Mouse (Mus musculus) T-helper 1 cell (primary cell): ENCODE results near the gene E130308A19Rik.

Experiments used
- in situ Hi-C: fragments of 300-600 bp; cut with MboI, MseI; formaldehyde crosslinking; loops from one replicate; pipeline ENCODE4 v1.15.1; 2025; ENCODE audit warnings: high pct_unique_total_duplicates

Gene E130308A19Rik

DNA sequence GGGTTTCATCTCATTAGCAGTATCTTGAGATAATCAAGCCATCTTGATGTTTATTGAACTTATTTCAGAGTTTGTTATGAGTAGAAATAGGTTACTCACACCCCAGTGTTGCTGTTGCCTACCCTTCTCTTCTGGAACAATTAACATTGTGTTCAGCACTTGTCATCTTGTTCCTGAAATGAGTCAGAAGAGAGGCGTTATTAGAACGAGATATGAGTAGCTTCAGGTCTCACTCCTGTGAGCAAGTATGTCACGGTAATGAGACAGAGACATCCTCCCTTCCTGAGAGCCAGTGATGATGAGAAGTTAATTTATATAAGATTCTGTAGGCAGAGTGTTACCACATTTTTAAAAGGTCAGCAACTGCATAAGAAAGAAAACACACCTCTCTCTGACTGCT, 56.5 kb downstream of the E130308A19Rik start:
- in situ Hi-C loops = no loop called here

DNA sequence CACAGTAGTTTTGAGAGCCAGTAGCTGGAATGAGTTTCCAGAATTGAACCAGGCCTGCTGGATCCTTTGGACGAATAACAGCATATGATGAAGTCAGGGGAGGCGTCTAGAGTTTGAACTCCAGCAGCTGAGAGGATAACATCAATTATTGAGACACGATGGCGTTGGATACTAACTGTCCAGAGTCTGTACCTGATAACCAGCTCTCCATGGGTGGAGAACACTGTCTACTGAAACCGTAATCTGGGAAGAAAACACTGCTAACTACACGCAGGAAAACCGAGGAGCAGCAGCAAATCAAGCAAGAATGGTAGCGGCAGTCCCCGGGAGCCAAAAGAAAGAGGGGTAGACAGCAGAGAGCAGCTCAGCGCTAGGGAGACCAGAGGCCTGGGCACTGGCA, 56.9 kb downstream of the E130308A19Rik start:
- in situ Hi-C loops = no loop called here

DNA sequence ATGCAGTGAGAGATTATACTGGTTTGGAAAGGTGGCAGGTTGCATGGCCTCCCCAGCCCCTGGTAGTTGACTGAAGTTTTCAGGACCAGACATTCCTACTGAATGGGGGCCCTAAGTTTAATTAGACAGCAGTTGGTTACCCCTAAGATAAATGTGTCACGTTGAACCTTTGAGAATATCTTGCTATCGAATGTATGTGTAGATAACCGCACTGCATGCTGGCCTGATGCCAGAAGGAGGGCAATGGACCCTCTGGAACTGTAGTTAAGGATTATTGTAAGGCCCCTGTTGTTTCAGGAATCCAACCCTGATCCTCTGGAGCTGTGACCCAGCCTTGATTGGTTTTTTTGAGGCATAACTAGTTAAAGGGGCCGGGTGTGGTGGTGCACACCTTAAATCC, 58.3 kb downstream of the E130308A19Rik start:
- in situ Hi-C loops = no loop called here

DNA sequence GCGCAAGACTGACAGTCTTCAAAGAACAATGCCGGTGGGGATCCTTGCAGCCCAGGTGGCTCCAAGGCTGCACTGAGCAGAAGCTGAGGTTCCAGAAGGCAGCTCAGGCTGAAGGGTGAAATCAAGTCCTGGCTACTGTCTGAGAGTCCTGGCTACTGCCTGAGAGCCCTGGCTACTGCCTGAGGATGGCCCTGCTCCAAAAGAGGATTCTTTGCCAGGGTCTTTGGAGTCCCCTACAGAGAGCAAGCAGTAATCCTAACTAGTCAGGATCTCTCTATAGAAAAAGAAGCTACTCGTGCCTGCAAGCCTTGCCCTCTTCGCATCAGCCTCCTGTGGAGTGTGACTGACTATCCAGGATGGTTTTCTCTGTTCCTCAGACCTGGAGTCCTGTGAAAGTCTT, 60.7 kb downstream of the E130308A19Rik start:
- in situ Hi-C loops = loop anchor here (5.0 kb wide), 1 partner anchor 49 kb away; no protein-coding TSS in a partner anchor

DNA sequence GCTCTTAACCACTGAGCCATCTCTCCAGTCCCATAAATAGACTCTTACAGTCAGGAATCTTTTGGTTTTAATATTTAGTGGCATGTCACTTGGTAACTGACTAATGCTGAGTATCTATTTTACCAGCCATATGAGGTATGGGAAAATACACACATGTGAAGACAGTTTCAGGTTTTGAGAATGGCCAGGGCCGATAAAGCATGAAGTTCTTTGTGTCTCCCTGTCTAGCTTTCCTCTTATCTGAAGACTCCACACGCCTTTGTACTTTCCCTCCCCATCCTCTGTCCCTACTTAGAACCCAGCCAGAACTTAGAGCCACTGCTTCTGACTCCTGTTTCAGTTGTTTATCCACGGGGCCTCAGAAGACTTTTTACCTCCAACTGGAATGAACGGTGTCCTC, 63.0 kb downstream of the E130308A19Rik start:
- in situ Hi-C loops = loop anchor here (5.0 kb wide), 1 partner anchor 52 kb away; no protein-coding TSS in a partner anchor

DNA sequence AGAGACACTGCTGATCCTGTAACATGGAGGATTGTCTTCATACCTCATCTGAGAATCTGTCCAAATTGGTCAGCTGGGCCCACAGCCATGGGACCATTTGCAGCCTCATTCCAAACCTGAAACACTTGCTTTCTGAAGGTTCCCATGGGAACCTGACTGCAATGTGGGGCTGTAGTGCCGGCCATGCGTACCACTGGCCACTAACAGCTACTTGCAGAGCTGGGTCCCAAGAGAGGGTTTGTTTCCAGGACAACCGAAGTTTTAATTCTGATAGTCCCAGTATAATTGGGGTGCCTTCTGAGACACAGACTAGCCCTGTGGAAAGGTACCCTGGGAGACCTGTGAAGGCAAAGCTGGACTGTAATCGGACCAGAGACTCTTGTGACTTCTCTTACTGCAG, 64.1 kb downstream of the E130308A19Rik start:
- in situ Hi-C loops = no loop called here

DNA sequence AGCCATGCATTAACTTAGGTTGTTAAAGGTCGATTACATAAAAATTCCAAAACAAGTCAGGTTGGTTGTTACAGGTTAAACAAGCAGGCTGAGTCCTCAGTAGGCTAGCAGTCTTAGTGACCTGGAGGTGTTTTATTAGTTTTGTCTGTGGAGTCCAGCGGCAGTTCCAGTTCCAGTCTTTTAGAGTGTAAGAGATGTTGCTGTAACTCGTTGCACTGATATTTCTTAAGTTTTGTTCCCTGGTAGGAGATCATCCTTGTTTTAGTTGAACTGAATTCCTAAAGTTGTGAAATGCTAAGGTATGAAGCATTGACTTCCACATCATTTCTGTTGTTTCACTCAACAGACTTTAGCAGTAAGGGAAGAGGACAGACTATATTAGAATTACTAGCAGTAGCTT, 70.8 kb downstream of the E130308A19Rik start:
- in situ Hi-C loops = no loop called here

DNA sequence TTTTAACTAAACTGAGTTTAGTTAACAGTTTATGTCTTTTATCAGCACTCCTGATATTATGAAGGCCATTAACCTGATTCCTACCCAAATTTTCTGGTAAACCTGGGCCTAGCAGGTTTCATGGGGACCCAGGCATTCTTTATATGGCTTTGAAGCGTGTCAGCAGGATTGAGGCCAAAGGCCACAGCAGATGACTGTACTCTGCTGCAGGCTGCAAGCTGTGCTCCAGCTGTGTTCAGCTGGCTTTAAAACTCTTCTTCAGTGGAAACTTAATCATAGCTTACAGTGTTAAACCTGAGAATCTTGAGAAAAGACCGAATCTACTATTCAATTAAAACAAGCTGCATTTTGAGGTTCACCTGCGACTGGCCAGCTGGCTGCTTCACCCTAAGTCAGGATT, 71.9 kb downstream of the E130308A19Rik start:
- in situ Hi-C loops = no loop called here

DNA sequence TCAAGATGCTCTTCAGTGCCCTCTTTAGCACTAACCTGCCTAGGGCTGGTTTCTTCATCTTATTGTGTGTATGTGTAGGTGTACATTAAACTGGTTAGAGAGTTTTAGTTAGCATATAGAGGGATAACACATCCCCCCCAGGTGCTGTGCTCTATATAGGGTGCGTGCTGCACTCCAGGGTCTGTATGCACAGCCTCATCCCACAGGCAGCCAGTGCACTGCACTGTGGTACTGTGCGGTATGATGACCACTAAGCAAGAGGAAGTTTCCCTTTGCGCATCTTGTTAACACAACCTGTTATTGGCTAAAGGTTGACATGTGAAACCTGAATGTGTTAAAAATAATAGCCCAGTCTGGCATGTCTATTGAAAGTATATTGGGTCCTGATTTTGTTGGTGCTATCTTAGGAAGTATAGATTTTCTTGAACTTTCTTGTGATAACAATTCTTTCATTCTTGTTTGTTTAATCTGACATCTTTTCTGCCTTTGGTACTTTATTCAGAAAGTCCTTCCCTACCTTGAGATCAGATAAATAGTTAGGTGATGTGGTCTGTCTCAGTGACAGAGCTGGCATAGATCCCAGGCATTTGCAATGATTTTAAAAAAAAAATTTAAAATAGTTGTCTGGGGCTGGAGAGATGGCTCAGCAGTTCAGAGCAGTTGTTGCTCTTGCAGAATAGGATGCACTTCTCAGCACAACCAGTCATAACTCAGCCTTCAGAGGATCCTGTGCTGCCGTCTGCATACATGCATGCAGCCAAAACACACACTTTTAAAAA, 73.2 kb downstream of the E130308A19Rik start:
- in situ Hi-C loops = no loop called here

DNA sequence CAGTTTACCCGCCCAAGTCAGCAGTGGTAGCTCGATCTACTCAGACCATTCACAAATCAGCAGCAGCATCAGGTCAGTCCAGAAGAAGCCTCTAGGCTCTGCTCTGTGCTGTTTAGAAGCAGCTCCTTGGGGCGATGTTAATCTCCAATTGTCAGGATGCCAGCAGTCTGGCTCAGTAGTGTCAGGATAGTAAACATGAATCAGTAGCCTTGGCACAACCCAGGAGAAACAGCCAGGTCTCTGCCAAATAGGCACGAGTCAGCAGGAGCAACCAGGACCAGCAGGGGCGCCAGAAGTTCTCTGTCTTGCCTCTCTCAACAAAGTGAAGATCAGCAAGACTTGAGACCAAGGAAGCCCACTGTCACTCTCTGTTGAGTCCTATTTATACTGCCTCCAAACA, 83.3 kb downstream of the E130308A19Rik start:
- in situ Hi-C loops = loop anchor here (5.0 kb wide), 1 partner anchor 53 kb away; no protein-coding TSS in a partner anchor

DNA sequence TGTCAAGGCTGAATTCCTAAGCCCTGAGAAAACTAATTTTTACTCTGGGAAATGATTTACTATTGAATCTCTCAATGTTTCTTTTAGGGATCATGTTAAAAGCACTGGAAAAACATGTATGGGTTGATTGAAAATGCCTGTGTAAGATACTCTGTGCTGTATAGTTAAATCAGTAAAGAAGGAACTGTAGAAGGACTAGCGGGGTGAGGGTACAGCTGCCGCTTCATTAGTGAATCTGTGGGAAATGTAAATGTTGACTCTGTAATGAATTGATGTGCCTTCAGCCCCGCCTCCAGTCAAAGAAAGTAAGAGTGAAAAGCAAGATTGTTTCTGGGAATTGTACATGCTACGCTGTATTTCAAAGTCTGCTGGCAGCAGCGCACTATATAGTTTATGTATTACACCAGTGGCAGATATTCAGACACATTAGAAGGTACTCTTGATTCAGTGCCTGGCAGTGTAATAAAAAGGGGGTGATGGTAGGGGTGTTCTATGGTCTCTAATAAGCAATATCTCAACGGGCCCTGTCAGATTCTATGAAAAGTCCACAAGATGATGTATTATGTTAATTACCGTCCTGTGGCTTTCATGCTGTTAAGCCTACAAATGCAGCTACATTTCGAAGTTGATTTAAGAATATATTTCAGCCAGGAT, 84.9 kb downstream of the E130308A19Rik start:
- in situ Hi-C loops = no loop called here

DNA sequence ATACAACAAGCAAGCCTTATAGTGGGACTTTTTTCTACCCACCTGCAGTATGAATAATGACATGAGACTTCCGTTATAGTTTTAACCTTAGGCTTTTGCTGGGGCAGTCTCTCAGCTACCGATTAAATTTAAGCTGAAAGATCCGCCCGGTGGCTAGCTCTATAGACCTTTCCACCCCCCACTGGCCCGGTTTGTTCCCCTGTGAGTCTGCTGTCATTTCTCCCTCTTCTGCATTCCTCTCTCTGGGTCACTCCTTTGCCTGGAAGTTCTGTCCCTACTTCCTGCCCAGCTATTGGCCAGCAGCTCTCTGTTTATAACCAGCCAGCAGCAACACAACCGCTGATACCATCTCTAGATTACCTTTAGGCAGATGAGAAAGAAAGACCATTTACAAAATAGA, 86.4 kb downstream of the E130308A19Rik start:
- in situ Hi-C loops = no loop called here

DNA sequence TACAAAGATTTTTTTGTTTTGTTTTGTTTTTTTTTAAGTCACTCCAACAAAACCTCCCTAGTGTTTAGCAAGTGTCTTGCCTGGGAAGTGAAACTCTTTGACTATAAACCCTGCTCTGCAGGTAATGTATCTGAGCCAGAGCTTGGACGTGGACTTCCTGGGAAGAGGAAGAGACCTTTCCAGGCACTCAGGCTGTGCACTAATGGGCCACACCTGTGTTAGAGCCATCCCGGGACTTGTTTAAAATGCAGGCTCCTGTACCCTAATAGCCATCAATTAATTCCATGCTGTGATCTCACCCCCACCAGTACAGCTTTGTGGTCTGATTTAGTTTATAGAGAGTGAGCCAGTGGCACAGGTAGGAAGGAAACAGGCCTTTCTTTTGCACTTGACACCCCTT, 86.9 kb downstream of the E130308A19Rik start:
- in situ Hi-C loops = no loop called here

DNA sequence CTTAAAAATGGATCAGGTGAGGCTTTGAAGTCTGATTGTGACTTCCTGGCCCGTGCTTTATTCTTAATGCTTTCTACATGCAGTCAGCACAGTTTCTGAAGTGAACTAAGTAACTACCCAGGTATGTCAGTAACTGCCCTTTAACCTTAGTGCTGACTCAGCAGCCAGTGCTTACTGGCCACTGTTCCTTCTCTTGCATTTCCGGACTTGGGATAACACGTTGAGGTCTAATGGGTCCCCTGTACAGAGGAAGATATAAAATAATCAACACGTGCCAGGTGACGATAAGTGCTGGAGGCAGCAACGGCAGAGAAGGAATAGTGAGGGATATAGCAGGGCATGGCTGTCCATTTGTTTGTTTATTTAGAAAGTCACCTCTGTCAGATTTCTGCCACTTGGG, 88.5 kb downstream of the E130308A19Rik start:
- in situ Hi-C loops = no loop called here

DNA sequence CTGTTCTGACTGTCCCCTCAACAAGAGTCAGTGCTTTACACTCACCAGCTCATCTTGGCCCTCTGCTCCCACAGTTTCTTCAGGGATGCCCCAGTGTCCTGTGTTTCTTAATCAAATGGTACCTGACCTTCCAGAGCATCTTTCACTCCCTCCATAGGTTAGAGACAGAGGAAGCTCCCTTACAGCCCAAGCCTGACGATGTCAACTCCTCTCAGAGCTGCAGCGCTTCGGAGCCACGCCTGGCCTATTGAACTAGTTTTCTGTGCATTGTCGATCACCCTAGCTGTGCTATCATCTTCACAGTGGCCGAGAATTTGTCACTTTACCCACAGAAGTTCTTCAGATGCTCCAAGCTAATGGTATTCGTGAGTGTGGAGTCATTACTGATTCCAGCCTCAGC, 88.9 kb downstream of the E130308A19Rik start:
- in situ Hi-C loops = no loop called here

DNA sequence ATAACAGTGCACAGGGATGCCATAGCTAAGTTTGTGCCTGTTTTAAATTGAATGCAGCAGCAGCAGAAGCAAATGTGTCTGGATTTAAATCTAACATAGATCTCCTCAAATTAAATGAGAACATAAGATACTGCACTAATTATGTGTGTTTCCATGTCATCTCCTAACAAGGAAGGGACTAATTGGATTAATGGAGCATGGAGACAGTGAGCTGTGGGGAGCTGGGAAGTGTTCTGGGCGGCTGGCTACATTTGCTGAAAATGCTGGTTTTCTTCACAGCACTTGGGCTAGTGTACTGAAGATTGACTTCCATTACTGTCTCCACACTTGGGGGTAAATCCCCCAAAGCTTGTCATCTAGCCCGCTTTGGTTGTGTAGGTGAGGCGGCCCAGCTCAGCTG, 89.5 kb downstream of the E130308A19Rik start:
- in situ Hi-C loops = no loop called here

DNA sequence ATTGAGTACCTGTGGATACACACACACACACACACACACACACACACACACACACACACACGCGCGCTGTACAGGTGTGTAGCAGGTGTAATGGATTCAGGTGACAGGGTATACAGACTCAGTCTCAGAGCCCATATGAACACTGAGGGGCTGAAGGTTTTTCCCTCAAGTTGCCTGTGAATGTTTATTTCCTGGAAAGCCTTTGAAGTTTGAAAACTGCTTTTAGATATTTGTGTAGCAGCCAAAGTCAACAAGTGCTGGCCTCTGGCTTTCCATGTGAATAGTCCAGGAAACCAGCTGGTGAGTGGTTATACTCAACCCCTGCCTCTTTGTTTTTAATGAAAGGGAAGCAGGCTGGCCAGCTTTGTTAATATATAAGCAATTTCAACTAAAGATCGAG, 91.3 kb downstream of the E130308A19Rik start:
- in situ Hi-C loops = no loop called here

DNA sequence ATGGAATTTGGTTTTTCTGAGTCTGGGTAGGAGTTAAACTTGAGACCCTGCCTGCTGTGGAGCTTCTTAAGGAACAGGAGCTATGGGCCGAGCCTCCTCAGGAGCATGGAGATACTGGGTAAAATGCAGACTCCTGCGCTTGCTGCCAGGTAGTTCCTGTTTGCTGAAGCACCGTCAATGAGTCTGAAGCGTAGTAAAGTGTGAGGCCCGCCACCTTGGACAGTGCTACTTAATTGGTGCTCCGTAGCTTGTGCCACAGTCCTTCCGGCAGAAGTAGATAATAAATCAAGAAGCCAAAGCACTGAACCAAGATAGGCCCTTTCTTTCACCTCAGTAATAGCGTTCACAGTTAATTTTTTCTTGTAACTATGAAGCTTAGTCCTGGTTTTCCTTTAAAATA, 92.5 kb downstream of the E130308A19Rik start:
- in situ Hi-C loops = no loop called here

DNA sequence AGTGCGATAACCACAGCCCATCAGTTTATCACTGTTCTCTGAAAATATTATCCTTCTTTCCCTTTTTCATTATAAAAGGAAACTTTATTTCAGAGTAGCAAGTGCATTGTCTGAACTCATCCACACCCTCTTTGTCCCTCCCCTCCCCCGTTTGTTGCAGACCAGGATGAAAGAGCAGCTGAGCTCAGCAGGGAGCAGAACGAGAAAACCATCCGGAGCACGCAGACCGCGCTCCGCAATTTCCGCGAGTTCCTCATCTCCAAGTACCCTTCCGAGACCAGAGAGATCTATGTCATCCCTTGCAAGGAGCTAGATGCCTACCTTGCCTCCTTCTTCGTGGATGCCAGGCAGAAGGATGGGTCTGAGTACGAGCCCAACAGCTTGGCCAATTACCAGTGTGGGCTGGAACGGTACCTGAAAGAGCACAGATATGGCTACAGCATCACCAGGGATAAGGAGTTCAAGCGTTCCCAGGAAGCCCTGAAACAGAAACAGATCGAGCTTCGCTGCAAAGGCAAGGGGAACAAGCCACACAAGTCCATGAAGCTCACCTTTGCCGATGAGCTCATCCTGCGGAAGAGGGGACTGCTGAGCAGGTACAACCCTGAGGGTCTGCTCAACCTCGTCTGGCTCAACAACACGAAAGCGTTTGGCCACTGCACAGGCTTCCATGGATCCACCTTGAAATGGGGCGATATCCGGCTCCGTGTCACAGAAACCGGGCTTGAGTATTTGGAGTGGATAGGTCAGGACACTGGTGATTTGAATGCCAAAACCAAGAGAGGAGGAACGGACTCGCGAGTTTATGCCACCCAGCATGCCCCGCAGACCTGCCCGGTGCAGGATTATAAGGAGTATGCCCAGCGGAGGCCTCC, 93.7 kb downstream of the E130308A19Rik start:
- in situ Hi-C loops = no loop called here

DNA sequence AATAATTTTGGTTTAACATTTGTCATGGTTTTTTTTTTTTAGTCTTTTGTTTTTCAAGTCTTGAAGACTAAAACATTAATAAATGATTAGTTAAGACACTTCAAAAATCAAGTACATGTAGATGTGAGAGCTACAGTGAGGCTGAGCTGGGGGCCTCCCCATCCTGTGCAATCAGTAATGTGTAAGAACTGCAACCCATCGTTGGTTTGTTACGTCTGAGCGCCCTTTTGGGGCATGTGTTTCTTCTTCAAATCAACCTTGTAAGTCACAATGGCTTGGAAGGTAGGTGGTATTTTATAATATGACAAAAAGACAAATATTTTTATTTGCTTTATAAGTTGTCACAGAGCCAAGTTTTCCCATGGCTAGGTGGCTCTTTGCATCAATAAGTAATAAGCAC, 95.8 kb downstream of the E130308A19Rik start:
- in situ Hi-C loops = no loop called here

DNA sequence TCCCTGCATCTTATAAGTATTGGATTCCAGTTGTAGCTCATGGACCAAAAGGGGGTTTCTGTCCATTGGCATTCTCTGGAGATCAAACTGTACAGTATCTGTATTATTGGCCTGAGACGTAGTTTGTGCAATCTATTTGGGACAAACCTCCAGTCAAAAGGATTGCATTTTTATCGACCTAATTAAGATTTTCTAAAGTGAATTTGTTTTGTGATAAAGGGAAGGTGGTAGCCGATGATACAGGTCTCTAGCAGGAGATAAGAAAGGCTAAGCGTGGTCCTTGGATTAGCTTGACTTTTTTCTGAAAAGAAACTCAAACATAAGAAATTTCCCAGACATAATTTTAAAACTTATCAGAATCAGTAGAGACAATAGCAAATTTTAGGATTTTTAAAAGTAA, 99.6 kb downstream of the E130308A19Rik start:
- in situ Hi-C loops = no loop called here

DNA sequence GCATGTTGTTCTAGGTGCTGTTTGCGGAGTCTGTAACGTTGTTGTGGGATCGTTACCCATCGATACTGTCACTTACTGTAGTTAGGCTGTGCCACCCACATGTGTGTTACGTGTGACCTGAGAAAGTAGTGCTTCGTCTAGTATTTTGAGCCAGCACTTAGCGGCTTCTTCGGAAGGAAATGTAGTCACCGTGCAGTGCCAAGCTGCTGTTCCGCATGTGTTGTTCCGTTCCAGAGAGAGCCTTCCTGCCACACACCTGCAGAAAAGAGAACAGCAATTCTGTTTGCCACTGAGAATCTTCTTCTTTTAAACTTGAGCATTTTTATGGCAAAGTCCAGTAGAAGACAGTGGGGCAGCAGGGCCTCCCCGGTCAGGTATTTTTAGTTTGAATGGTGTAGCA, 100.5 kb downstream of the E130308A19Rik start:
- in situ Hi-C loops = no loop called here
